Mouse (Mus musculus): ENCODE measurements around the gene Defa26. TPM values are rescaled to one million over a fixed set of nuclear protein-coding genes. Genes with fewer than 3 reads are reported as not detected.
"Not testable (repeated sequence)": the region's sequence is repeated elsewhere in the genome, so short reads cannot be mapped to it uniquely, and the experiment has no call there.

Defa26 gene
- not detected in 2 replicates for polyA plus RNA-seq (2014; fragmentation: Nextera tagmentation; extraction: Ambion mirVana)

DNA sequence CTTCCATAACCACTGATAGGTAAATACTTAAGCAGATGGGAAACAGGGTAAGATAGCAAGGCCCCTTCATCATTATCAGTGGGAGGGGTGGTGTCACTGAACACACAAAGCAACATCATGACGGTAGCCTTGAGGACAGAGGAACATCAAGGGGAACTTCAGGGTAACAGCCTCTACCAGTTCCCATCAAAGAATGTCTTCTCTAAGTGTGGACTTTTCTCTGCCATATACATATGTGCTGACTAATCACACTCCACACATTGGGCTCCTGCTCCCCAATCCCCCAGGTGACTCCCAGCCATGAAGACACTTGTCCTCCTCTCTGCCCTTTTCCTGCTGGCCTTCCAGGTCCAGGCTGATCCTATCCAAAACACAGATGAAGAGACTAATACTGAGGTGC is at the start of gene Defa26:
Gene Defa26 (plus strand): TSS at position 301 of the 400 bp plus-strand sequence.
- not testable (repeated sequence) for H3K27ac ChIP-seq (ENCODE audit: low read depth, low read length); H3K36me3 ChIP-seq (ENCODE audit: control insufficient read depth, insufficient read depth, low read length); H3K27me3 ChIP-seq (ENCODE audit: control insufficient read depth, insufficient read depth, low read length); H3K4me1 ChIP-seq (ENCODE audit: control insufficient read depth, insufficient read depth, low read length); ATAC-seq (ENCODE audit: low FRiP score); H3K4me3 ChIP-seq (ENCODE audit: low read depth, low read length); H3K9me3 ChIP-seq (ENCODE audit: control insufficient read depth, low read length); H3K4me2 ChIP-seq; DNase-seq (ENCODE audit: low spot score, missing footprints); H3K9ac ChIP-seq (ENCODE audit: low read length)
- no CpG with 5 or more reads among the region's 1 CpGs for WGBS

DNA sequence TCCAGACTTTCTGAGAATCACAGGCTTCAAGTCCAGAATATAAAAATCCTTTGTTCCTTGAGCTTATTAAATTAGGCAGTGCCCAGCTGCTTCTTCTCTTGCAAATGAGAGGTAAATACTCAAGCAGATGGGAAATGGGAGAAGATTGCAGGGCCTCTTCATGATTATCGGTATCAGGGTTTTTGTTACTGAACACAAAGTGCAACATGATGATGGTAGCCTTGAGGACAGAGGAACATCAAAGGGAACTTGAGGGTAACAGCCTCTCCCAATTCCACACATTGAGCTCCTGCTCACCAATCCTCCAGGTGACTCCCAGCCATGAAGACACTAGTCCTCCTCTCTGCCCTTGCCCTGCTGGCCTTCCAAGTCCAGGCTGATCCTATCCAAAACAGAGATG is 35.3 kb upstream of the Defa26 start, which contains the start of gene Defa28:
Gene Defa28 (plus strand): TSS at position 301 of the 400 bp plus-strand sequence.
- H3K4me1 ChIP-seq (ENCODE audit: control insufficient read depth, insufficient read depth, low read length); H3K27me3 ChIP-seq (ENCODE audit: control insufficient read depth, insufficient read depth, low read length); ATAC-seq (ENCODE audit: low FRiP score); H3K4me2 ChIP-seq; H3K4me3 ChIP-seq (ENCODE audit: low read depth, low read length); H3K36me3 ChIP-seq (ENCODE audit: control insufficient read depth, insufficient read depth, low read length); H3K9me3 ChIP-seq (ENCODE audit: control insufficient read depth, low read length); DNase-seq (ENCODE audit: low spot score, missing footprints); H3K9ac ChIP-seq (ENCODE audit: low read length); H3K27ac ChIP-seq (ENCODE audit: low read depth, low read length): not testable (repeated sequence)
- WGBS, result no CpG with 5 or more reads among the region's 1 CpGs

DNA sequence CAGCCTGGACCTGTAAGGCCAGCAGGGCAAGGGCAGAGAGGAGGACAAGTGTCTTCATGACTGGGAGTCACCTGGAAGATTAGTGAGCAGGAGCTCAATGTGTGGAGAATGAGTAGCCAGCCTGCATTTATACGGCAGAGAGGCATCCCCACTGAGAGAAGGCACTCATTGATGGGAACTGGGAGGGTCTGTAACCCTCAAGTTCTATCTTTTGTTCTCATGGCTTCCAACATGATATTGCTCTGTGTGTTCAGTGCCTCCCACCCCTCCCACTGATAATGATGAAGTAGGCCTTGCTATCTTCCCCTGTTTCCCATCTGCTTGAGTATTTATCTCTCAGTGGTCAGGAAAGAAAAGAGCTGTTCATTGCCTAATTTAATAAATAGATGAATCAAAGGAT is 23.6 kb upstream of the Defa26 start, which contains the start of gene Gm7861:
Gene Gm7861 (minus strand): TSS at position 101 of the 400 bp plus-strand sequence.
- H3K27ac ChIP-seq (ENCODE audit: low read depth, low read length); ATAC-seq (ENCODE audit: low FRiP score); H3K4me1 ChIP-seq (ENCODE audit: control insufficient read depth, insufficient read depth, low read length); H3K4me2 ChIP-seq; H3K9ac ChIP-seq (ENCODE audit: low read length); H3K4me3 ChIP-seq (ENCODE audit: low read depth, low read length); H3K27me3 ChIP-seq (ENCODE audit: control insufficient read depth, insufficient read depth, low read length); H3K9me3 ChIP-seq (ENCODE audit: control insufficient read depth, low read length); H3K36me3 ChIP-seq (ENCODE audit: control insufficient read depth, insufficient read depth, low read length); DNase-seq (ENCODE audit: low spot score, missing footprints): not testable (repeated sequence)
- no CpG with 5 or more reads among the region's 1 CpGs for WGBS

DNA sequence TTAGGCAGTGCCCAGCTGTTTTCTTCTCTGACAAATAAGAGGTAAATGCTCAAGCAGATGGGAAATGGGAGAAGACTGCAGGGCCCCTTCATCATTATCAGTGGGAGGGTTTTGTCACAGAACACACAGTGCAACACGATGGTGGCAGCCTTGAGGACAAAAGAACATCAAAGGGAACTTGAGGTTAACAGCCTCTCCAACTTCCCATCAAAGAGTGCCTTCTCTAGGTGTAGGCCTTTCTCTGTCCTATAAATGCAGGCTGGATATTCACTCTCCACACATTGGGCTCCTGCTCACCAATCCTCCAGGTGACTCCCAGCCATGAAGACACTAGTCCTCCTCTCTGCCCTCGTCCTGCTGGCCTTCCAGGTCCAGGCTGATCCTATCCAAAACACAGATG is 37.5 kb downstream of the Defa26 start, which contains the start of gene Defa17:
Gene Defa17 (plus strand): TSS at position 301 of the 400 bp plus-strand sequence.
- not testable (repeated sequence) for DNase-seq (ENCODE audit: low spot score, missing footprints); H3K36me3 ChIP-seq (ENCODE audit: control insufficient read depth, insufficient read depth, low read length); H3K27me3 ChIP-seq (ENCODE audit: control insufficient read depth, insufficient read depth, low read length); H3K4me2 ChIP-seq; H3K4me3 ChIP-seq (ENCODE audit: low read depth, low read length); H3K27ac ChIP-seq (ENCODE audit: low read depth, low read length); ATAC-seq (ENCODE audit: low FRiP score); H3K4me1 ChIP-seq (ENCODE audit: control insufficient read depth, insufficient read depth, low read length); H3K9ac ChIP-seq (ENCODE audit: low read length); H3K9me3 ChIP-seq (ENCODE audit: control insufficient read depth, low read length)
- WGBS, result no CpG with 5 or more reads among the region's 2 CpGs

DNA sequence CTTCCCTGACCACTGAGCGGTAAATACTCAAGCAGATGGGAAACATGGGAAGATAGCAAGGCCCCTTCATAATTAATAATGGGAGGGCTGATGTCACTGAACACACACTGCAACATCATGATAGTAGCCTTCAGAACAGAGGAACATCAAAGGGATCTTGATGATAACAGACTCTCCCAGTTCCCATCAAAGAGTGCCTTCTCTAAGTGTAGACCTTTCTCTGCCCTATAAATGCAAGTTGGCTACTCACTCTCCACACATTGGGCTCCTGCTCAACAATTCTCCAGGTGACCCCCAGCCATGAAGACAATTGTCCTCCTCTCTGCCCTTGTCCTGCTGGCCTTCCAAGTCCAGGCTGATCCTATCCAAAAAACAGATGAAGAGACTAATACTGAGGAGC is 47.5 kb downstream of the Defa26 start, which contains the start of gene Defa34:
Gene Defa34 (plus strand): TSS at position 301 of the 400 bp plus-strand sequence.
- 86% methylated on average over 1 of the region's 1 CpGs for WGBS

More for the DNA sequence above, 47.5 kb downstream of the Defa26 start, which contains the start of gene Defa34:
- DNase-seq (ENCODE audit: low spot score, missing footprints); ATAC-seq (ENCODE audit: low FRiP score); H3K4me1 ChIP-seq (ENCODE audit: control insufficient read depth, insufficient read depth, low read length); H3K4me3 ChIP-seq (ENCODE audit: low read depth, low read length); H3K27me3 ChIP-seq (ENCODE audit: control insufficient read depth, insufficient read depth, low read length); H3K4me2 ChIP-seq; H3K9me3 ChIP-seq (ENCODE audit: control insufficient read depth, low read length); H3K36me3 ChIP-seq (ENCODE audit: control insufficient read depth, insufficient read depth, low read length); H3K27ac ChIP-seq (ENCODE audit: low read depth, low read length); H3K9ac ChIP-seq (ENCODE audit: low read length): not testable (repeated sequence)

Other genes starting within 250 kb of the Defa26 start
- not detected in 2 replicates for gene Defa2, start 239.7 kb upstream of the Defa26 start, polyA plus RNA-seq (2014; fragmentation: Nextera tagmentation; extraction: Ambion mirVana)
- gene Defa33, start 226.4 kb upstream of the Defa26 start, polyA plus RNA-seq (2014; fragmentation: Nextera tagmentation; extraction: Ambion mirVana), result not detected in 2 replicates
- gene Defa36, start 190.8 kb upstream of the Defa26 start, polyA plus RNA-seq (2014; fragmentation: Nextera tagmentation; extraction: Ambion mirVana), result not detected in 2 replicates
- not detected in 2 replicates for gene Gm7849, start 161.6 kb upstream of the Defa26 start, polyA plus RNA-seq (2014; fragmentation: Nextera tagmentation; extraction: Ambion mirVana)
- not detected in 2 replicates for gene Defa20, start 108.9 kb upstream of the Defa26 start, polyA plus RNA-seq (2014; fragmentation: Nextera tagmentation; extraction: Ambion mirVana)
- not detected in 2 replicates for gene Defa32, start 89.2 kb upstream of the Defa26 start, polyA plus RNA-seq (2014; fragmentation: Nextera tagmentation; extraction: Ambion mirVana)
- not detected in 2 replicates for gene Defa37, start 52.8 kb upstream of the Defa26 start, polyA plus RNA-seq (2014; fragmentation: Nextera tagmentation; extraction: Ambion mirVana)
- gene Defa28, start 35.2 kb upstream of the Defa26 start, polyA plus RNA-seq (2014; fragmentation: Nextera tagmentation; extraction: Ambion mirVana), result not detected in 2 replicates
- not detected in 2 replicates for gene Gm7861, start 23.7 kb upstream of the Defa26 start, polyA plus RNA-seq (2014; fragmentation: Nextera tagmentation; extraction: Ambion mirVana)
- not detected in 2 replicates for gene Defa17, start 37.6 kb downstream of the Defa26 start, polyA plus RNA-seq (2014; fragmentation: Nextera tagmentation; extraction: Ambion mirVana)
- gene Defa34, start 47.6 kb downstream of the Defa26 start, polyA plus RNA-seq (2014; fragmentation: Nextera tagmentation; extraction: Ambion mirVana), result not detected in 2 replicates
- not detected in 2 replicates for gene AY761184, start 85.5 kb downstream of the Defa26 start, polyA plus RNA-seq (2014; fragmentation: Nextera tagmentation; extraction: Ambion mirVana)
- not detected in 2 replicates for gene Defa24, start 116.3 kb downstream of the Defa26 start, polyA plus RNA-seq (2014; fragmentation: Nextera tagmentation; extraction: Ambion mirVana)
- not detected in 2 replicates for gene Defb50, start 205.4 kb downstream of the Defa26 start, polyA plus RNA-seq (2014; fragmentation: Nextera tagmentation; extraction: Ambion mirVana)
- not detected in 2 replicates for gene Defb2, start 221.7 kb downstream of the Defa26 start, polyA plus RNA-seq (2014; fragmentation: Nextera tagmentation; extraction: Ambion mirVana)
- not detected in 2 replicates for gene Defb10, start 240.7 kb downstream of the Defa26 start, polyA plus RNA-seq (2014; fragmentation: Nextera tagmentation; extraction: Ambion mirVana)

Measured in midbrain, embryonic 11.5 days (tissue).